Mouse (Mus musculus) hindbrain, embryonic 14.5 days (tissue): Measurements from ENCODE around the gene Gm44596. TPM values are rescaled to one million over a fixed set of nuclear protein-coding genes. Genes with fewer than 3 reads are reported as not detected.
A peak's percentile ranks its signal among the peaks of the same experiment; 100 is the strongest.

Experiments used
- ATAC-seq: fragments of 200-750 bp; cut with Nextera tagmentation; 2 replicates; pipeline ENCODE4 v1.8.0; 2017; ENCODE audit warnings: moderate number of reproducible peaks, mild to moderate bottlenecking, moderate TSS enrichment, moderate library complexity; ENCODE audit not compliant: low FRiP score
- DNase-seq: peaks from one replicate; pipeline ENCODE4 v3.0.0-alpha.2; 2015; ENCODE audit warnings: low spot score
- H3K27ac ChIP-seq: fragments of 300-500 bp; sonication (generic); 2 replicates; pipeline ENCODE4 v1.5.1; 2014; ENCODE audit warnings: mild to moderate bottlenecking, moderate library complexity
- H3K27me3 ChIP-seq: fragments of 300-500 bp; sonication (generic); 2 replicates; pipeline ENCODE4 v1.6.1; 2014; ENCODE audit warnings: mild to moderate bottlenecking, low read length, mixed read lengths; ENCODE audit not compliant: control insufficient read depth, insufficient read depth
- H3K36me3 ChIP-seq: fragments of 300-500 bp; sonication (generic); replicated peaks from 2 replicates; pipeline ENCODE4 v1.6.1; 2014; ENCODE audit not compliant: control insufficient read depth, insufficient read depth
- H3K4me1 ChIP-seq: fragments of 300-500 bp; sonication (generic); replicated peaks from 2 replicates; pipeline ENCODE4 v1.6.1; 2014; ENCODE audit warnings: antibody characterized with exemption, low read length, mixed read lengths; ENCODE audit not compliant: control insufficient read depth, insufficient read depth
- H3K4me2 ChIP-seq: fragments of 300-500 bp; sonication (generic); replicated peaks from 2 replicates; pipeline ENCODE4 v1.6.1; 2014; ENCODE audit warnings: mild to moderate bottlenecking, moderate library complexity
- H3K4me3 ChIP-seq: fragments of 300-500 bp; sonication (generic); replicated peaks from 2 replicates; pipeline ENCODE4 v1.5.1; 2014; ENCODE audit warnings: mild to moderate bottlenecking, low read length
- H3K9ac ChIP-seq: fragments of 300-500 bp; sonication (generic); 2 replicates; pipeline ENCODE4 v1.6.1; 2014
- H3K9me3 ChIP-seq: fragments of 300-500 bp; sonication (generic); 2 replicates; pipeline ENCODE4 v1.6.1; 2016; ENCODE audit warnings: low read length; ENCODE audit not compliant: control insufficient read depth
- WGBS: fragments of 180-500 bp; shearing (Covaris S2); extraction: QIAGEN DNeasy Blood & Tissue Kit; methylation state at CpG from one replicate; pipeline ENCODE4 v1.1.7; 2014; 5-methylcytosine and 5-hydroxymethylcytosine counted together
- polyA plus RNA-seq: library from polyadenylated mRNA; unstranded; fragments of >200 nt; fragmentation: Nextera tagmentation; extraction: Ambion mirVana; gene quantifications from 2 replicates; pipeline ENCODE4 v1.2.1, GENCODE M21; 2014

The Gm44596 gene
- polyA plus RNA-seq, 1 experiment from 2014 or later = not detected

- Histone ChIP-seq H3K4me2 (no peak overlapping the region), H3K36me3 (no peaks in the 10 kb centered on the region), H3K9me3 (no peaks in the 10 kb centered on the region), H3K4me3 (no peak overlapping the region), H3K27ac (no peak overlapping the region), H3K9ac (no peak overlapping the region), H3K4me1 (peaks cover 12% of the 10 kb centered on the region; the same call in 1 of the 2 replicates), H3K27me3 (no peaks in the 10 kb centered on the region)
- 80% methylated on average over 7 of the region's 7 CpGs for WGBS
- DNase-seq = no peak
- ATAC-seq = no peak
Measured at GRCm38 (mm10) chr6:128397574-128398261, 22.4 kb downstream of the Gm44596 start.

- Histone ChIP-seq H3K36me3 (no peaks in the 10 kb centered on the region), H3K4me2 (peak within 1 kb of the TSS; percentile 49), H3K4me1 (peaks cover 12% of the 10 kb centered on the region; the same call in 1 of the 2 replicates), H3K27ac (peak within 1 kb of the TSS; percentile 66), H3K4me3 (peak within 1 kb of the TSS; percentile 20), H3K27me3 (no peaks in the 10 kb centered on the region), H3K9me3 (no peaks in the 10 kb centered on the region), H3K9ac (peak within 1 kb of the TSS; percentile 54)
- 75% methylated on average over 3 of the region's 3 CpGs for WGBS
- no peak for DNase-seq
- no peak for ATAC-seq
Measured at GRCm38 (mm10) chr6:128398996-128399395, 23.7 kb downstream of the Gm44596 start, which contains the start of gene Nrip2. Gene Nrip2 (plus strand): TSS chr6:128399296.

- Histone ChIP-seq H3K9ac (peak overlapping the region; percentile 54), H3K27me3 (no peaks in the 10 kb centered on the region), H3K27ac (peak overlapping the region; percentile 66), H3K9me3 (no peaks in the 10 kb centered on the region), H3K36me3 (no peaks in the 10 kb centered on the region), H3K4me1 (peaks cover 12% of the 10 kb centered on the region; the same call in 1 of the 2 replicates), H3K4me3 (peak overlapping the region; percentile 20), H3K4me2 (peak overlapping the region; percentile 49)
- ATAC-seq (peak; percentile 88), DNase-seq (peak; percentile 59)
- 42% methylated on average over 21 of the region's 21 CpGs for WGBS
Measured at GRCm38 (mm10) chr6:128399421-128400185, 24.3 kb downstream of the Gm44596 start.

- Histone ChIP-seq H3K4me1 (peaks cover 10% of the 10 kb centered on the region; the same call in 1 of the 2 replicates), H3K9ac (no peak overlapping the region), H3K4me3 (no peak overlapping the region), H3K36me3 (peaks cover 35% of the 10 kb centered on the region), H3K27ac (no peak overlapping the region), H3K9me3 (no peaks in the 10 kb centered on the region), H3K4me2 (no peak overlapping the region), H3K27me3 (no peaks in the 10 kb centered on the region)
- no peak for ATAC-seq
- 57% methylated on average over 5 of the region's 5 CpGs for WGBS
- no peak for DNase-seq
Measured at GRCm38 (mm10) chr6:128404708-128405107, 29.4 kb downstream of the Gm44596 start.

- Histone ChIP-seq H3K9ac (no peak overlapping the region), H3K27ac (no peak overlapping the region), H3K27me3 (no peaks in the 10 kb centered on the region), H3K9me3 (no peaks in the 10 kb centered on the region), H3K4me2 (no peak overlapping the region), H3K36me3 (peaks cover 67% of the 10 kb centered on the region), H3K4me1 (no peaks in the 10 kb centered on the region), H3K4me3 (no peak overlapping the region)
- 89% methylated on average over 7 of the region's 7 CpGs for WGBS
- no peak for DNase-seq
- no peak for ATAC-seq
Measured at GRCm38 (mm10) chr6:128408544-128409125, 33.3 kb downstream of the Gm44596 start.

GRCm38 (mm10) chr6:128410305-128410704 lies 35.0 kb downstream of the Gm44596 start:
- H3K9ac ChIP-seq = no peak overlapping the region
- H3K9me3 ChIP-seq = no peaks in the 10 kb centered on the region
- no peak overlapping the region for H3K4me2 ChIP-seq
- H3K27ac ChIP-seq = no peak overlapping the region
- WGBS = 95% methylated on average over 13 of the region's 13 CpGs
- H3K36me3 ChIP-seq = peaks cover 80% of the 10 kb centered on the region
- ATAC-seq (no peak), DNase-seq (no peak)
- no peak overlapping the region for H3K4me3 ChIP-seq
- no peaks in the 10 kb centered on the region for H3K27me3 ChIP-seq
- H3K4me1 ChIP-seq = no peaks in the 10 kb centered on the region

GRCm38 (mm10) chr6:128411115-128411514 lies 35.8 kb downstream of the Gm44596 start:
- H3K9ac ChIP-seq = no peak overlapping the region
- WGBS = 17% methylated on average over 3 of the region's 3 CpGs
- DNase-seq (peak; percentile 88), ATAC-seq (peak; percentile 59)
- no peak overlapping the region for H3K27ac ChIP-seq
- no peaks in the 10 kb centered on the region for H3K27me3 ChIP-seq
- H3K36me3 ChIP-seq = peaks cover 80% of the 10 kb centered on the region
- no peak overlapping the region for H3K4me2 ChIP-seq
- no peaks in the 10 kb centered on the region for H3K4me1 ChIP-seq
- no peak overlapping the region for H3K4me3 ChIP-seq
- no peaks in the 10 kb centered on the region for H3K9me3 ChIP-seq

- ATAC-seq = no peak
- H3K4me3 ChIP-seq = no peak overlapping the region
- 93% methylated on average over 5 of the region's 5 CpGs for WGBS
- H3K9me3 ChIP-seq = no peaks in the 10 kb centered on the region
- H3K27me3 ChIP-seq = no peaks in the 10 kb centered on the region
- H3K4me1 ChIP-seq = no peaks in the 10 kb centered on the region
- H3K9ac ChIP-seq = no peak overlapping the region
- H3K4me2 ChIP-seq = no peak overlapping the region
- no peak overlapping the region for H3K27ac ChIP-seq
- DNase-seq = no peak
- peaks cover 35% of the 10 kb centered on the region for H3K36me3 ChIP-seq
Measured at GRCm38 (mm10) chr6:128416169-128416568, 40.9 kb downstream of the Gm44596 start.

GRCm38 (mm10) chr6:128418076-128418475 lies 42.8 kb downstream of the Gm44596 start:
- DNase-seq = no peak
- no peak overlapping the region for H3K9ac ChIP-seq
- WGBS = 94% methylated on average over 1 of the region's 1 CpGs

More at GRCm38 (mm10) chr6:128418076-128418475, 42.8 kb downstream of the Gm44596 start:
- Histone ChIP-seq H3K9me3 (no peaks in the 10 kb centered on the region), H3K4me3 (no peak overlapping the region), H3K4me1 (peaks cover under 1% of the 10 kb centered on the region; the same call in 1 of the 2 replicates), H3K27me3 (no peaks in the 10 kb centered on the region), H3K36me3 (peaks cover 16% of the 10 kb centered on the region), H3K27ac (no peak overlapping the region), H3K4me2 (no peak overlapping the region)
- no peak for ATAC-seq
